Mouse (Mus musculus): ENCODE data around the gene Mfsd9. TPM values are rescaled to one million over a fixed set of nuclear protein-coding genes. Genes with fewer than 3 reads are reported as not detected.

Gene Mfsd9
- polyA plus RNA-seq, 1 experiment from 2014 or later: 0.99 TPM

GRCm38 (mm10) chr1:40776102-40776501 lies 14.4 kb downstream of the Mfsd9 start:
- Histone ChIP-seq H3K4me3 (no peak overlapping the region), H3K9me3 (replicated peaks) (0 out of 2 replicates have a peak, but pooled peaks cover 2% of the 10 kb centered on the region), H3K36me3 (peaks cover 37% of the 10 kb centered on the region), H3K27me3 (replicated peaks) (no peaks in the 10 kb centered on the region), H3K27ac (no peak overlapping the region), H3K9ac (no peak overlapping the region), H3K4me2 (no peak overlapping the region), H3K4me1 (peaks cover 20% of the 10 kb centered on the region)
- 55% methylated on average over 2 of the region's 2 CpGs for WGBS (ENCODE audit: insufficient replicate concordance)
- no peak for ATAC-seq

DNA sequence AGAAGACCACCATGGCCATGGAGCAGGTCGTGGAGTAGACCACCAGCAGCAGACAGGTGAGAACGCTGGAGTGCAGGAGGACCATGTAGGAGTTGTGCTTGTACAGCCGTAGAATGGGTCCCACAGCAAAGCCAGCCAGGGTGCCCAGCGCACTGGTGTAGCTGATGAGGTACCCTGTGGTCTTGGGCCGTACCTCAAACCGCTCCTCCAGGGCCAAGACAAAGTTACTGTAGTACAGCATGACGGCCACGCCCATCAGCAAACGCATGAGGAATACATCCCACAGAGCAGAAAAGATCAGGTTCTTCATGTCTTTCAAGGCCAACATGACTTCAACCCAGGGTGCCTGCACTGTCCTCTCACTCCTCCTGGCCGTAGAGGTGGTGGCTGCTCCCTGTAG lies 16.4 kb downstream of the Mfsd9 start:
- ATAC-seq: no peak
- Histone ChIP-seq H3K9me3 (replicated peaks) (0 out of 2 replicates have a peak, but pooled peaks cover 1% of the 10 kb centered on the region), H3K27ac (no peak overlapping the region), H3K4me1 (peaks cover 29% of the 10 kb centered on the region), H3K36me3 (peaks cover 18% of the 10 kb centered on the region), H3K27me3 (replicated peaks) (no peaks in the 10 kb centered on the region), H3K4me3 (no peak overlapping the region), H3K4me2 (no peak overlapping the region), H3K9ac (no peak overlapping the region)
- 87% methylated on average over 10 of the region's 10 CpGs for WGBS (ENCODE audit: insufficient replicate concordance)

DNA sequence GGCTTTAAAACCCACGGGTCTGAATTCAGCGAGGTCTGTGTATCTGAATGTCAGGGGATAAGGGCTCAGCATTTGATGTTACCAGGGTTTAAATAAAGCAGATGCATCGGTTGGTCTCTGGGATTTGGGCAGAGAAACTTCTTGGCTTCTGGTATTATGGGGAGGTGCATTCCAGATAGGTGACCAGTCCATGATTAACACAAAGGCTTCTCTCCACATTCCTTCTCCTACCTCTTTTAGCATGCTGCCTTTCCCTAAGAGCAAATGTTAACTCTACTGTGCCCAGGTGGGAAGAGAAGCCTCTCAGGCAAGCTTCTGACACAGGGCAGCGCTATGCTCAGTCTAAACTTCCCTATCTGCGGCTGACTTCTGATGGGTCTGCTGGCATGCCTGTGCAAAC lies 17.3 kb downstream of the Mfsd9 start:
- Histone ChIP-seq H3K27me3 (replicated peaks) (no peaks in the 10 kb centered on the region), H3K9ac (no peak overlapping the region), H3K9me3 (replicated peaks) (no peaks in the 10 kb centered on the region), H3K4me2 (peak overlapping the region; percentile 56; the same call in 1 of the 2 replicates), H3K36me3 (peaks cover 12% of the 10 kb centered on the region; the same call in 1 of the 2 replicates), H3K4me3 (no peak overlapping the region), H3K27ac (no peak overlapping the region), H3K4me1 (peaks cover 29% of the 10 kb centered on the region)
- ATAC-seq: no peak
- WGBS (ENCODE audit: insufficient replicate concordance): 79% methylated on average over 5 of the region's 5 CpGs

DNA sequence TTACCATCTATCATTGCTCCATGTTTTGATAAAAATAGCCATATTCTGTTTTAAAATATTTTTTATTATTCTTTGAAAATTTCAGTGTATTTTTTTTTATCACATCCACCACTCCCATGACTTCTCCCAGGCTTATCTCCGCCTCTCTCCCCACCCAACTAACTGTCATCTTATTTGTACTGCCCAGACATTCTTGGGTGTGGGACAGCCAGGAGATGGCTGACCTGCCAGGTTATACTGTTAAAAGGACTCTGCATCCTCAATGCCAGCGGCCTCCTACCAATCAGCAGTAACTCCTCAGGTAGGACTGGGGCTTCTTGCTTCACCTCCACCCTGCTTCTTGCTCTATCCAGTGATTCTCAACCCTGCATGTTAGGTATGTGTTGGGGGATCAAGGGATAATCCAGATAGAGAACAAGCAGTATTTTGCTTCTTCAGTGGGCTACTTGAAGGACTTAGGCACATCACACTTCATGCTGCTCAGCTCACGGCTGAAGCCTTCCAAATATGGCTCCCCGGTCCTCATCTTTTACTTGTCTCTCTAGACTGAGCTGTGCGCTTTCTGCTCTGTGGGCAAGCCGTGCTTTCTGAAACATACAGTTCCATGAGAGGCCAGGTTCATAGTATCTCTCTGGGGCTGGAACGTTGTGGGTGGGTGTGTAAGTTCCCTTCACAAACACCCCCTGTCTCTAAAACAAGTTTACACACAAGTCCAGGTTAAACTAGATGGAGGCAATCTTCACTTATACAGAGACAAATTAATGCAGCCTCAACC lies 19.1 kb downstream of the Mfsd9 start:
- H3K9ac ChIP-seq: peak overlapping the region; percentile 40
- peak overlapping the region; percentile 67; the same call in 1 of the 2 replicates for H3K27ac ChIP-seq

GRCm38 (mm10) chr1:40769331-40769894 lies 21.1 kb downstream of the Mfsd9 start:
- 71% methylated on average over 4 of the region's 4 CpGs for WGBS (ENCODE audit: insufficient replicate concordance)
- H3K36me3 ChIP-seq: peaks cover 8% of the 10 kb centered on the region; the same call in 1 of the 2 replicates
- no peak for ATAC-seq

More for the DNA sequence above, 19.1 kb downstream of the Mfsd9 start:
- H3K27me3 ChIP-seq (replicated peaks): no peaks in the 10 kb centered on the region
- peaks cover 29% of the 10 kb centered on the region for H3K4me1 ChIP-seq
- peak overlapping the region; percentile 44 for H3K4me3 ChIP-seq
- WGBS (ENCODE audit: insufficient replicate concordance): 59% methylated on average over 7 of the region's 7 CpGs
- peak overlapping the region; percentile 56 for H3K4me2 ChIP-seq
- peaks cover 8% of the 10 kb centered on the region; the same call in 1 of the 2 replicates for H3K36me3 ChIP-seq
- no peaks in the 10 kb centered on the region for H3K9me3 ChIP-seq (replicated peaks)
- peak; percentile 92 for ATAC-seq

GRCm38 (mm10) chr1:40768606-40769005 lies 21.9 kb downstream of the Mfsd9 start:
- peaks cover 29% of the 10 kb centered on the region for H3K4me1 ChIP-seq
- no peak overlapping the region for H3K27ac ChIP-seq
- 29% methylated on average over 6 of the region's 6 CpGs for WGBS (ENCODE audit: insufficient replicate concordance)
- no peak overlapping the region for H3K9ac ChIP-seq
- no peak for ATAC-seq
- no peaks in the 10 kb centered on the region for H3K9me3 ChIP-seq (replicated peaks)
- H3K27me3 ChIP-seq (replicated peaks): no peaks in the 10 kb centered on the region
- H3K4me3 ChIP-seq: no peak overlapping the region
- H3K36me3 ChIP-seq: peaks cover under 1% of the 10 kb centered on the region; the same call in 1 of the 2 replicates
- H3K4me2 ChIP-seq: no peak overlapping the region

More at GRCm38 (mm10) chr1:40769331-40769894, 21.1 kb downstream of the Mfsd9 start:
- H3K27ac ChIP-seq: no peak overlapping the region
- H3K9ac ChIP-seq: no peak overlapping the region
- no peaks in the 10 kb centered on the region for H3K27me3 ChIP-seq (replicated peaks)
- no peaks in the 10 kb centered on the region for H3K9me3 ChIP-seq (replicated peaks)
- H3K4me2 ChIP-seq: no peak overlapping the region
- H3K4me3 ChIP-seq: no peak overlapping the region
- peaks cover 29% of the 10 kb centered on the region for H3K4me1 ChIP-seq

DNA sequence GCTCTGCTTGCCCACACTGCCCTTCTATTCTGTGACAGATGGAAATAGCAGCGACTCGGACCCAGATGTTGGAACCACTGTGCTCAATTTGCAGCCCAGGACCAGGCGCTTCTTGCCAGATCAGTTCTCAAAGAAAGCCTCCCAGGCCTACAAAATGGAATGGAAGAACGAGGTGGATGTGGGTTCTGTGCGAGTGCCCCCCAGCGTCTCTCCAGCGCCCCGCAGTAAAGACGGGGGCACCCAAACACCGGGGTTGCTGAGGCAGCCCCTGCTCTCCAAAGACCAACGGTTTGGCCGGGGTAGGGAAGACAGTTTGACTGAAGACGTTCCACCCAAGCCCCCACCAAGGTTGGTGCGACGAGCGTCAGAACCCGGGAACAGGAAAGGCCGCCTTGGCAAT lies 22.9 kb downstream of the Mfsd9 start:
- Histone ChIP-seq H3K27me3 (replicated peaks) (no peaks in the 10 kb centered on the region), H3K4me3 (no peak overlapping the region), H3K27ac (no peak overlapping the region), H3K4me1 (peaks cover 23% of the 10 kb centered on the region), H3K4me2 (no peak overlapping the region), H3K9ac (no peak overlapping the region), H3K36me3 (no peaks in the 10 kb centered on the region), H3K9me3 (replicated peaks) (no peaks in the 10 kb centered on the region)
- WGBS (ENCODE audit: insufficient replicate concordance): 66% methylated on average over 18 of the region's 18 CpGs
- no peak for ATAC-seq

DNA sequence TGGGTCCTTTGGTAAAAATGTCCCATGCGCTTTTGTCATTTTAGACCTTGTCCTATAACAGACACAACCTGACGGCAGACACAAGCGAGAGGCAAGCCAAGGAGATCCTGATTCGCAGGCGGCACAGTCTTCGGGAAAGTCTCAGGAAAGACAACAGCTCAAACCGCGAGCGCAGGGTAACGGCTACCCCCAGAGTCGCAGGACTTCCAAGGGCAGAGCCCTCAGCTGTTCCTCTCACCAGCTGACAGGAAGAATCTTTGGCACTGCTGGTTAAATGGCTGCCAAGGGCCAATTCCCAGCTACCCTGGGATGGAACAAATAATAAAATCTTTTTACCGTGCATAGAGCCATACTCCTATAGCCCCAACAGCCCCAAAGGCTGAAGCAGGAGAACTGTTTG lies 25.0 kb downstream of the Mfsd9 start:
- Histone ChIP-seq H3K9ac (no peak overlapping the region), H3K9me3 (replicated peaks) (no peaks in the 10 kb centered on the region), H3K4me1 (peaks cover 4% of the 10 kb centered on the region), H3K4me2 (no peak overlapping the region), H3K27ac (no peak overlapping the region), H3K27me3 (replicated peaks) (no peaks in the 10 kb centered on the region), H3K4me3 (no peak overlapping the region), H3K36me3 (no peaks in the 10 kb centered on the region)
- no peak for ATAC-seq
- whole genome bisulfite sequencing (ENCODE audit: insufficient replicate concordance): 87% methylated on average over 12 of the region's 12 CpGs

DNA sequence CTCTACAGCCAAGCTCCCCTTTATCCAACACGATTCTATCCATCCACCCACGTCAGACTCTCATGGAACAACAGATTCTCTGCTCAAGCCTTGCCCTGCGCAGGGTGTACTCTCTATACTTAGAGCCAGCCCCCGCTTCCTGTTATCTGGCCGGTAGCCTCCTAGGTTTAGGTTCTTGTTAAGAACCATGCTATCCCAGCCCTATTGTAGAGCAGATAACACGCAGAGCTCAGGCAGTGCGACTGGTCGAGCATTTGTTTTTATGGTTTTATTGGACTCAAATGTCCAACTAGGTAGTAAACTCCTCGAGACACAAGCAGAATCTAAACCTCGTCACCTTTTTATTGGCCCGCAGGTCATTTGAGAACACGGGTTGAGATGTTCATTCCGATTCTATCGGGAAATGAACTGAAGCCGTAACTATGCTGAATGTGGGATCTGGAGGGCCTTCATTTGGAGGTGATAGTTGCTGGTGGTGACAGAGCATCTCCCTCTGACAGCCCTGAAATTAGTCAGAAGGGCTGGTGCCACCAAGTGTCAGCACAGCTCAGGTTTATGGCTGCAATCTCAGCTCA lies 25.7 kb downstream of the Mfsd9 start:
- H3K4me3 ChIP-seq: no peak overlapping the region
- H3K4me2 ChIP-seq: no peak overlapping the region
- no peaks in the 10 kb centered on the region for H3K9me3 ChIP-seq (replicated peaks)
- no peak overlapping the region for H3K9ac ChIP-seq
- H3K27me3 ChIP-seq (replicated peaks): no peaks in the 10 kb centered on the region
- no peak for ATAC-seq
- no peaks in the 10 kb centered on the region for H3K36me3 ChIP-seq
- 69% methylated on average over 15 of the region's 15 CpGs for WGBS (ENCODE audit: insufficient replicate concordance)
- no peak overlapping the region for H3K27ac ChIP-seq
- no peaks in the 10 kb centered on the region for H3K4me1 ChIP-seq

- no peak overlapping the region for H3K27ac ChIP-seq
- no peak for ATAC-seq
- H3K4me2 ChIP-seq: no peak overlapping the region
- no peaks in the 10 kb centered on the region for H3K27me3 ChIP-seq (replicated peaks)
- no peak overlapping the region for H3K9ac ChIP-seq
- no peaks in the 10 kb centered on the region for H3K9me3 ChIP-seq (replicated peaks)
- no peaks in the 10 kb centered on the region for H3K4me1 ChIP-seq
- WGBS (ENCODE audit: insufficient replicate concordance): 58% methylated on average over 1 of the region's 1 CpGs
- H3K4me3 ChIP-seq: no peak overlapping the region
- H3K36me3 ChIP-seq: no peaks in the 10 kb centered on the region
Measured at GRCm38 (mm10) chr1:40764042-40764441, 26.4 kb downstream of the Mfsd9 start.

DNA sequence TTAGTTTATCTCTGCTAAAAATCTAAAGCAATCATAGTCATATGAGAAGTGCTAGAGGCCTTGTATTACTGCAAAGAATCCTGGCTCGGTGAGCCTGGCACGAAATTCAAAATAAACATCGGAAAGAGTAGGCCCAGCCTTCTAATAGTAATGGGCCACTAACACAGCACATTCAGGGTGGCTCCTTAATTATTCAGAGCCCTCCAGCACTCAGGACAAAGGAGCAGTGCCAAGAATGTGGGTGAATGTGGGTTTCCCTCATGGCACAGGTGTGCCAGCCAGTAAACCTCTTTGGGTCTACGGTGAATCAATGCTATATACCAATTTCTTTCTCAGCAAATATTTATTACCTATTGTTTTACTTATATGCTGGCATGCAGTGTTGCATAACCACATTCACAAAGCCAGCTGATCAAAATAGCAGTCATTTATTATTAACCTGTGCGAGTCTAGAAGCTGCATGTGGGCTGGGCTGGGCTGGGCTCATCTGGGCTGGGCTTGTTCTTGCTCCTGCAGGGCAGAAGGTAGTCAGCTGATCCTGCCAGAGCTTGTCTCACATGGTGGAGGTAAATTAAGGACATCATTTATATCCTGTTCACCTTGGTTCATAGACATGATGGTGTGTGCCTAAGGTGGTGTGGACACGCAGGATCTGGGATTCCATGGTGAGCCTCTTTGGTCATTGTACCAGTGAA lies 30.6 kb downstream of the Mfsd9 start:
- Histone ChIP-seq H3K9ac (no peak overlapping the region), H3K36me3 (no peaks in the 10 kb centered on the region), H3K9me3 (replicated peaks) (no peaks in the 10 kb centered on the region), H3K4me1 (no peaks in the 10 kb centered on the region), H3K4me2 (no peak overlapping the region), H3K27ac (no peak overlapping the region), H3K4me3 (no peak overlapping the region), H3K27me3 (replicated peaks) (no peaks in the 10 kb centered on the region)
- ATAC-seq: no peak
- 80% methylated on average over 6 of the region's 6 CpGs for WGBS (ENCODE audit: insufficient replicate concordance)

GRCm38 (mm10) chr1:40746089-40746488 lies 44.4 kb downstream of the Mfsd9 start:
- no peak overlapping the region for H3K4me2 ChIP-seq
- H3K27me3 ChIP-seq (replicated peaks): no peaks in the 10 kb centered on the region
- H3K4me3 ChIP-seq: no peak overlapping the region
- no peaks in the 10 kb centered on the region for H3K4me1 ChIP-seq
- no peak overlapping the region for H3K9ac ChIP-seq
- no peaks in the 10 kb centered on the region for H3K9me3 ChIP-seq (replicated peaks)
- no peaks in the 10 kb centered on the region for H3K36me3 ChIP-seq
- no peak for ATAC-seq
- H3K27ac ChIP-seq: no peak overlapping the region
- WGBS (ENCODE audit: insufficient replicate concordance): 60% methylated on average over 5 of the region's 5 CpGs
